Mouse (Mus musculus): ENCODE measurements at regions not wholly inside any gene's neighbourhood (a gene's known extent, or its start where the extent isn't known, plus 50 kb on each side); places are given as distances from the start of the nearest gene placed in this dataset.

GRCm38 (mm10) chr6:139391307-139391706, 110.5 kb downstream of the Rergl start:
- no peak overlapping the region for H3K4me3 ChIP-seq
- H3K36me3 ChIP-seq: no peaks in the 10 kb centered on the region
- 0 out of 2 replicates have a peak overlapping the region, but pooled peaks have one; percentile 32 for H3K4me2 ChIP-seq
- ATAC-seq (ENCODE audit: insufficient number of reproducible peaks, insufficient read depth, low FRiP score, low TSS enrichment, low read depth): no peak
- H3K4me1 ChIP-seq: no peaks in the 10 kb centered on the region
- H3K9me3 ChIP-seq: no peaks in the 10 kb centered on the region
- 6% methylated on average over 13 of the region's 13 CpGs for WGBS
- no peak overlapping the region for H3K27ac ChIP-seq
- H3K9ac ChIP-seq: no peak overlapping the region
- H3K27me3 ChIP-seq: no peaks in the 10 kb centered on the region

GRCm38 (mm10) chr6:139350939-139351338, 150.8 kb downstream of the Rergl start:
- Histone ChIP-seq H3K9me3 (no peaks in the 10 kb centered on the region), H3K27ac (no peak overlapping the region), H3K27me3 (no peaks in the 10 kb centered on the region), H3K36me3 (no peaks in the 10 kb centered on the region), H3K4me1 (no peaks in the 10 kb centered on the region), H3K9ac (no peak overlapping the region), H3K4me3 (no peak overlapping the region), H3K4me2 (no peak overlapping the region)
- no peak for ATAC-seq (ENCODE audit: insufficient number of reproducible peaks, insufficient read depth, low FRiP score, low TSS enrichment, low read depth)
- WGBS: 95% methylated on average over 2 of the region's 2 CpGs

- Histone ChIP-seq H3K36me3 (no peaks in the 10 kb centered on the region), H3K27ac (no peak overlapping the region), H3K27me3 (no peaks in the 10 kb centered on the region), H3K9ac (no peak overlapping the region), H3K4me1 (no peaks in the 10 kb centered on the region), H3K4me2 (no peak overlapping the region), H3K4me3 (no peak overlapping the region), H3K9me3 (no peaks in the 10 kb centered on the region)
- ATAC-seq (ENCODE audit: insufficient number of reproducible peaks, insufficient read depth, low FRiP score, low TSS enrichment, low read depth): no peak
- WGBS: 87% methylated on average over 7 of the region's 7 CpGs
Observed at GRCm38 (mm10) chr6:139325226-139325625, 176.6 kb downstream of the Rergl start.

- H3K27me3 ChIP-seq: no peaks in the 10 kb centered on the region
- no peak for ATAC-seq (ENCODE audit: insufficient number of reproducible peaks, insufficient read depth, low FRiP score, low TSS enrichment, low read depth)
- no peaks in the 10 kb centered on the region for H3K36me3 ChIP-seq
- H3K27ac ChIP-seq: no peak overlapping the region
- no peak overlapping the region for H3K9ac ChIP-seq
- no peak overlapping the region for H3K4me3 ChIP-seq
- no peak overlapping the region for H3K4me2 ChIP-seq
- H3K4me1 ChIP-seq: no peaks in the 10 kb centered on the region
- 30% methylated on average over 5 of the region's 5 CpGs for WGBS
- H3K9me3 ChIP-seq: no peaks in the 10 kb centered on the region
Observed at GRCm38 (mm10) chr6:139307651-139308050, 194.1 kb downstream of the Rergl start.

GRCm38 (mm10) chr6:139304306-139304705, 197.5 kb downstream of the Rergl start:
- ATAC-seq (ENCODE audit: insufficient number of reproducible peaks, insufficient read depth, low FRiP score, low TSS enrichment, low read depth): no peak
- Histone ChIP-seq H3K27me3 (no peaks in the 10 kb centered on the region), H3K36me3 (no peaks in the 10 kb centered on the region), H3K4me3 (no peak overlapping the region), H3K9ac (no peak overlapping the region), H3K27ac (no peak overlapping the region), H3K4me1 (no peaks in the 10 kb centered on the region), H3K4me2 (no peak overlapping the region), H3K9me3 (no peaks in the 10 kb centered on the region)
- WGBS: 87% methylated on average over 2 of the region's 2 CpGs

- Histone ChIP-seq H3K36me3 (no peaks in the 10 kb centered on the region), H3K4me2 (no peak overlapping the region), H3K9me3 (no peaks in the 10 kb centered on the region), H3K9ac (no peak overlapping the region), H3K27me3 (no peaks in the 10 kb centered on the region), H3K4me3 (no peak overlapping the region), H3K27ac (no peak overlapping the region), H3K4me1 (no peaks in the 10 kb centered on the region)
- WGBS: 70% methylated on average over 2 of the region's 2 CpGs
- no peak for ATAC-seq (ENCODE audit: insufficient number of reproducible peaks, insufficient read depth, low FRiP score, low TSS enrichment, low read depth)
Observed at GRCm38 (mm10) chr6:139295701-139296100, 206.1 kb downstream of the Rergl start.

GRCm38 (mm10) chr6:139279093-139279492, 222.7 kb downstream of the Rergl start:
- ATAC-seq (ENCODE audit: insufficient number of reproducible peaks, insufficient read depth, low FRiP score, low TSS enrichment, low read depth): no peak
- H3K36me3 ChIP-seq: no peaks in the 10 kb centered on the region
- 38% methylated on average over 4 of the region's 4 CpGs for WGBS
- no peaks in the 10 kb centered on the region for H3K4me1 ChIP-seq
- H3K4me2 ChIP-seq: no peak overlapping the region
- no peak overlapping the region for H3K4me3 ChIP-seq
- H3K27me3 ChIP-seq: no peaks in the 10 kb centered on the region
- H3K9ac ChIP-seq: no peak overlapping the region
- H3K27ac ChIP-seq: no peak overlapping the region
- no peaks in the 10 kb centered on the region for H3K9me3 ChIP-seq

- no peak overlapping the region for H3K27ac ChIP-seq
- ATAC-seq (ENCODE audit: insufficient number of reproducible peaks, insufficient read depth, low FRiP score, low TSS enrichment, low read depth): no peak
- H3K4me2 ChIP-seq: no peak overlapping the region
- H3K36me3 ChIP-seq: no peaks in the 10 kb centered on the region
- no peak overlapping the region for H3K9ac ChIP-seq
- WGBS: 70% methylated on average over 3 of the region's 3 CpGs
- no peaks in the 10 kb centered on the region for H3K27me3 ChIP-seq
- H3K4me1 ChIP-seq: no peaks in the 10 kb centered on the region
- no peaks in the 10 kb centered on the region for H3K9me3 ChIP-seq
- H3K4me3 ChIP-seq: no peak overlapping the region
Observed at GRCm38 (mm10) chr6:139275512-139275911, 226.3 kb downstream of the Rergl start.

- Histone ChIP-seq H3K4me3 (no peak overlapping the region), H3K36me3 (no peaks in the 10 kb centered on the region), H3K27ac (no peak overlapping the region), H3K4me2 (no peak overlapping the region), H3K9ac (no peak overlapping the region), H3K4me1 (no peaks in the 10 kb centered on the region), H3K27me3 (no peaks in the 10 kb centered on the region), H3K9me3 (no peaks in the 10 kb centered on the region)
- WGBS: 88% methylated on average over 4 of the region's 4 CpGs
- no peak for ATAC-seq (ENCODE audit: insufficient number of reproducible peaks, insufficient read depth, low FRiP score, low TSS enrichment, low read depth)
Observed at GRCm38 (mm10) chr6:139253704-139254103, 248.1 kb downstream of the Rergl start.

GRCm38 (mm10) chr6:139248920-139249547, 252.7 kb downstream of the Rergl start:
- Histone ChIP-seq H3K9me3 (no peaks in the 10 kb centered on the region), H3K27me3 (no peaks in the 10 kb centered on the region), H3K36me3 (no peaks in the 10 kb centered on the region), H3K9ac (no peak overlapping the region), H3K27ac (no peak overlapping the region), H3K4me1 (no peaks in the 10 kb centered on the region), H3K4me2 (peak overlapping the region; percentile 21), H3K4me3 (no peak overlapping the region)
- 29% methylated on average over 11 of the region's 11 CpGs for WGBS
- peak; percentile 48; the same call in 1 of the 2 replicates for ATAC-seq (ENCODE audit: insufficient number of reproducible peaks, insufficient read depth, low FRiP score, low TSS enrichment, low read depth)

- WGBS: 90% methylated on average over 1 of the region's 1 CpGs
- Histone ChIP-seq H3K9ac (no peak overlapping the region), H3K4me1 (no peaks in the 10 kb centered on the region), H3K27me3 (no peaks in the 10 kb centered on the region), H3K9me3 (no peaks in the 10 kb centered on the region), H3K4me3 (no peak overlapping the region), H3K36me3 (no peaks in the 10 kb centered on the region), H3K27ac (no peak overlapping the region), H3K4me2 (no peak overlapping the region)
- ATAC-seq (ENCODE audit: insufficient number of reproducible peaks, insufficient read depth, low FRiP score, low TSS enrichment, low read depth): no peak
Observed at GRCm38 (mm10) chr6:139226127-139226526, 275.6 kb downstream of the Rergl start.

GRCm38 (mm10) chr6:139214488-139214887, 287.3 kb downstream of the Rergl start:
- Histone ChIP-seq H3K36me3 (no peaks in the 10 kb centered on the region), H3K9ac (no peak overlapping the region), H3K4me1 (no peaks in the 10 kb centered on the region), H3K4me3 (no peak overlapping the region), H3K27ac (no peak overlapping the region), H3K27me3 (no peaks in the 10 kb centered on the region), H3K9me3 (no peaks in the 10 kb centered on the region), H3K4me2 (no peak overlapping the region)
- 76% methylated on average over 3 of the region's 3 CpGs for WGBS
- ATAC-seq (ENCODE audit: insufficient number of reproducible peaks, insufficient read depth, low FRiP score, low TSS enrichment, low read depth): no peak
